Mouse (Mus musculus) kidney, adult 2 months (tissue): ENCODE results near the gene 1700092M07Rik.

Experiments used
- CTCF ChIP-seq: fragments of 200-500 bp; conservative IDR thresholded peaks from 2 replicates; pipeline ENCODE4 v1.5.1; 2011; ENCODE audit warnings: low read depth, mild to moderate bottlenecking, control low read depth, low read length, moderate library complexity, mixed read lengths; ENCODE audit not compliant: insufficient read depth, insufficient read length
- POLR2A ChIP-seq: fragments of 200-500 bp; IDR thresholded peaks from one replicate; pipeline ENCODE4 v1.6.1; 2011; ENCODE audit warnings: low read depth, low read length, control low read depth

DNA sequence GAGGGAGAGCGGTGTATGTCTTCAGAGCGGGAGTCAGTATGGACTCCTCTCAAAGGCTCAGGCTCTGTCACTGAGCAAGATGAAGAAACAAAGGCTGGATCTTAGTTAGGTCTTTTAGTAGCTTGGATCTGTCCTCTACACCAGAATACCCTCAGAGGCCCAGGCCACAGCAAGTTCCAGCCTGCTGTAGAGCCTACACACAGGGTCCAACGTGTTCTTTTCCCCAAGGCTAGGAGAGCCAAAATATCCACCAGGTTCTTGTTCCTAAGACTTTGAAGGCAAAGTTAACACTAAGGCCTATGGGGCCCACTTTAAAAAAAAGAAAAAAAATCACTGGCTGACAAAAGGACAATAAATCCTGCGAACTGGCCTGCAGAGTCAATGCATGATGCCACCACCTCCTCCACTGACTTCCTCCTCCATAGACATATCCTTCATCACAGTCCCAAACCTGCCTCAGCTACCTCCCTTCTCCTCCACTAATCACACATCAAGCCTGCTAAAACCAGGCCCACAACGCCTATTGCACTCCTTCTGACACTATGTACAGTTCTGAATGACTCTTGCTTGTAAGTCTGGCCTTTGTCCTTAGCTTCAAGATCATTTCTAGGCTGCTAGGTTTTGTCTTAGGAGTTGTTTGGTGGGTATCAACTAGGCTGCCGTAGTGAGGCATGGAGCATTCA, 35.4 kb upstream of the 1700092M07Rik start:
- TF ChIP-seq POLR2A = no peak
- TF ChIP-seq CTCF = no peak
